Mouse (Mus musculus) naive thymus-derived CD4-positive, alpha-beta T cell, adult 2 months (primary cell): ENCODE measurements around the gene Fos.
"Not testable (repeated sequence)": the region's sequence is repeated elsewhere in the genome, so short reads cannot be mapped to it uniquely, and the experiment has no call there.

Source experiments
- DNase-seq: peaks from one replicate; pipeline ENCODE4 v3.0.0-alpha.2; 2011; ENCODE audit warnings: low read depth

The Fos gene

DNA sequence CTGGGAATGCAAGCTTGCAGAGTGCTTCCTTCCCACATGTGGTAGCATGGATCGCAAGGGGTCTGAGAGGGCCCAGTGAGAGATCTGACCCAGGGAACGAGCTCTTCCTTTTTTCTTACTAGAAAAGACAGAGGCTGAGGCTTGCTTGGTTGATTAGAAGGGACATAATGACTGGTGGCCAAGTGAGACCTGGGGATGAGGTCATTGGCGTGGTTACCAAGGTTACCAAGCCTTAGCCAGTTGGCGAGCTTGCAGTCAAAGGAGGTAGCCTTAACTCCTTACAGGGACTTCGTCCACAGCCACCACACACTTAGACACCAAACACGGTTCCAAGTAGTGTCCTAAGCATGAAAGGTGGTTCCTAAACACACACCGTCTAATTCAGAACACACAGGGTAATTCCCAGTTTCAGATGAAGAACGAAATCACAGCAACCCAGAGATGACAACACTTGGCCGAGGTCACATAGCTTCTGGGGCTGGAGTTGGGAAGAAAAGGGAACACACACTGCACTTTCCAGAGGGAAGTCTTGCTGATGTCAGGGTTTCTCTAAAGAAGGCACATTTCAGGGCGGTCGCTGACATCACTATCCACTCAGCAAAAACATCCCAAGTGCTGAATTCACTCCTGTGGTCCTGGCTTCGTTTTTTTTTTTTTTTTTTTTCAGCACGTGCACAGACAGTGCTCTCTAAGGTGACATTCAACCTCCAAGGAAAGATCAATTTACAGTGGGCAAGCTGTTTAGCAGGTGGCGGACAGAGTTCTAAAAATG lies 49.9 kb downstream of the Fos start:
- no peak for DNase-seq

DNA sequence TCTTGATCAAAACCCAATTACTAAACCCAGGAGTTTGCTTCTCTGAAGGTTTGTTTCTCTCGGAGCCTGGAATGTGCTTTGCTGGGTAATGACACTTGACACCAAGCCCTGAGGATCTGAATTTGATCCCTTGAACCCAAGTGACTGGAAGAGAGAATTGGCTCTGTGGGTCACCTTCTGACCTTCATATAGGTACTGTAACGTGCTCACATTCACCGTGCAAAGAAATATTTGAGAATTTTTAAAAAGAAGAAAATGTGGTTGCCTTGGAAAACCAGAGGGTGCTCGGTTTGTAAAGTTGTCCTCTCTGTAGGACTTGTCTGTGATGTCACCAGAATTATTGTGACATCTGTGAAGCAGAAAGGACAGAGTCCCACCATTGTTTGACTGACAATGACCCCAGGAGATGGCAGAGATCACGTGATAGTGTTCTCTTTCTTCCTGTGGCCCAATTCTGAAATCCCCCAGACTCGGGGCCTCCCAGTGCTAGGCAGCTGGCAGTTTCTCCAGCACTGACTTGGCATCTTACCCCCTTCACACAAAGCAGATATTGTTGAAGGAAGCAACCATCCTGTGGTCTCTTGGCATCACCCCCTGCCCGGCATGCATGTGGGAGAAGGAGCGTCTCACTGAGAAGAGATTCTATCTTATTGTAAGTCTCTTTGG lies 50.6 kb downstream of the Fos start:
- no peak for DNase-seq

DNA sequence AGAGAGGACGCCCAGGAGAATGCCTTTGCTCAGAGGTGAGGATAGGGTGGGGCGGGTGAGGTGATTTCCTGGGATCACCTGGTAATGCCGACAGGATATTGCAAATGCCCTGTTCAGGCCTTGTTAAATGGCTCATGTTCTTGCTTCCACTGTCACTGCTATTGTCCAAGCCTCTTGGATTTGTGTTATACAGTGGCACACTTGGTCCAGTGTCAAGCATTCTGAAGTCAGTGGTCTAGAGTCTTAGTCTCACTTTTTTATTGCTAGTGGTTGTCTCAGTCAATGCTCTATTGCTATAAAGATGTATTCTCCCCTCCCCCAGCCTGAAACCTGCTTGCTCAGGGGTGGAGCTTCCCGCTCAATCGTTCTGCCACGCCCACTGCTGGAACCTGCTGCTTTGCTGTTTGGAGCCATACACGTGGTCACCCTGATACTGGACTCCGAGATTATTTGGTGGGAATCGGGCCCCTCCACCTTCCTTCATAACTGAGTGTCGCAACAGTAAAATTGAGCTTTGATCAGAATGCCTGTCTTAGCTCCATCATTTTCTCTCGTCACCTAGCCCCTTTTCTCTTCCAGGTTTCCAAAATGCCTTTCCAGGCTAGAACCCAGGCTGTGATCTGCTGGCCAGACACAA lies 51.3 kb downstream of the Fos start:
- DNase-seq = not testable (repeated sequence)
